Mouse (Mus musculus) testis, postnatal 10 days (tissue): ENCODE results near the gene Yap1.

Experiments
- DNase-seq: peaks from one replicate; pipeline ENCODE4 v3.0.0; 2021; ENCODE audit warnings: low spot score

Gene Yap1

GRCm38 (mm10) chr9:8004370-8004991 is at the start of gene Yap1:
Gene Yap1, minus strand, starts transcription at chr9:8004596.
- DNase-seq, result peak; percentile 97

DNA sequence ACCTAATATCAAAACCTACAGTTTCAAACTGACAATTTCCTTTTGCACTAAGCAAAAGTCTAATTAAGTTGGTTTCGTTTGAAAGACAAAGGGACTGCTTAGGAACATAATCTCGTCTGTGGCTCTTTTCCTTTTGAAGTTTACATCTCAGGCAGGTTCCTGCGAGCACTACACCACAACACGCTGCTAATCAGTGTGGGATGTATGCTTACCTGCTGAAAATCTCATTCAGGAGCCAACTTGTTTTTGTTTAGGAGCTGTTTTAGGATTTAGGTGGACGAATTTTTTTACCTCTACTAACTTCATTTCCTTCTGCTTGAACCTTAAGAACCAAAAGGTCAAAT is 38.6 kb upstream of the Yap1 start:
- DNase-seq, result no peak

DNA sequence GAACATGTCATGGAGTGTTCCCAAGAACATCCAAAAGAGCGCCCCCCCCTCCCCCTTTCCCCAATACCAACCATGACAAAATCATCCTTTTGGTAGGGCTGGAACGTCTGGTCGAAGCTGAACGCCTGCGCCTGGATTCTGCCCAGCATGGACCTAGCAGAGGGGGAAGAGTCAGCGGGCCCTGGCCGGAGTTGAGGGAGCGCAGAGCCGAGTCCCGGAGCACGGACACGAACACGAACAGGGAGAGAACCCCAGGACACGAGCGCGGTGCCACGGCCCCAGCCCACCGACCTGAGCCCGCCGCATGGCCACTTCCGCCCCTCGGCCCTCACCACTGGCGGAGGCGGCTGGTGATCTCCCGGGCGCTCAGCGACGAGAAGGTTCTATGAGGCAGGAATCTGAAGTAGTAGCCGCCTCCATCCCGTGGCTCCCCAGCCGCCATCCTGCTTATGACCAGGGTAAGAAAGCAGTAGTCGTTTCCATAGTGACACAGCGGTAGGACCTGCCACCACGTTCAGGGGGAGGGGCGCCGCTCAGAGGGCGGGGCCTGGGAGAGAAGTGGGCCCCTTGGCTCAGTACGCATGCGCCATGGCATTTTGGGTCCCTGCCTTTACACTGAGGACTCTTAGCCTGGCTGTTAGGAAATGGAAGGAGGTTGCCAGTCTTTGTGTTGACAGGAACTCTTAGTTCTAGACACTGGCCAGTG is 38.1 kb upstream of the Yap1 start, which contains the start of gene Cfap300:
Gene Cfap300, minus strand, starts transcription at position 486 of the 706 bp plus-strand sequence.
- peak; percentile 98 for DNase-seq

GRCm38 (mm10) chr9:8035546-8035945 is 31.1 kb upstream of the Yap1 start:
- DNase-seq, result no peak

- no peak for DNase-seq
These were observed 30.7 kb upstream of the Yap1 start for GRCm38 (mm10) chr9:8035091-8035490.

GRCm38 (mm10) chr9:8034143-8034542 is 29.7 kb upstream of the Yap1 start:
- DNase-seq, result no peak

DNA sequence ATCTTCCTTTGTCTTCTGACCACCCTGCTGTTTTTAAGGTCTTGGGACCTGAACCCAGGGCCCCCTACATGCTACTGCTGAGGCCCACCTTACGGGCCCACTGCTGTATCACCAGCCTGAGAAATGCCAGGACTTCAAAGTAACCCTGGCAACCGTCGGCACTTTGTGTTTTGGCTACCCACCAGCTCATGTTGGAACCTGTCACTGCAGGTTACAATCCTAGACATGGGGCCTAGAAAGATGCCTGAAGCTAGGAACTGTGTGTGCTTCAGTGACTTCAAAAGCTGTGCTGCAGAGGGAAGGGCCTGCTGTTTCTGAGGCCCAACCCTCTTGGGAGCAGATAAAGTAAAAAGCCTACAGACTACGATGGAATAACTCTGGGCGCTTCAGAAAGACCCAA is 28.5 kb upstream of the Yap1 start:
- no peak for DNase-seq

GRCm38 (mm10) chr9:8018609-8019008 is 14.2 kb upstream of the Yap1 start:
- no peak for DNase-seq

GRCm38 (mm10) chr9:8017253-8017913 is 13.0 kb upstream of the Yap1 start:
- DNase-seq, result peak; percentile 55

DNA sequence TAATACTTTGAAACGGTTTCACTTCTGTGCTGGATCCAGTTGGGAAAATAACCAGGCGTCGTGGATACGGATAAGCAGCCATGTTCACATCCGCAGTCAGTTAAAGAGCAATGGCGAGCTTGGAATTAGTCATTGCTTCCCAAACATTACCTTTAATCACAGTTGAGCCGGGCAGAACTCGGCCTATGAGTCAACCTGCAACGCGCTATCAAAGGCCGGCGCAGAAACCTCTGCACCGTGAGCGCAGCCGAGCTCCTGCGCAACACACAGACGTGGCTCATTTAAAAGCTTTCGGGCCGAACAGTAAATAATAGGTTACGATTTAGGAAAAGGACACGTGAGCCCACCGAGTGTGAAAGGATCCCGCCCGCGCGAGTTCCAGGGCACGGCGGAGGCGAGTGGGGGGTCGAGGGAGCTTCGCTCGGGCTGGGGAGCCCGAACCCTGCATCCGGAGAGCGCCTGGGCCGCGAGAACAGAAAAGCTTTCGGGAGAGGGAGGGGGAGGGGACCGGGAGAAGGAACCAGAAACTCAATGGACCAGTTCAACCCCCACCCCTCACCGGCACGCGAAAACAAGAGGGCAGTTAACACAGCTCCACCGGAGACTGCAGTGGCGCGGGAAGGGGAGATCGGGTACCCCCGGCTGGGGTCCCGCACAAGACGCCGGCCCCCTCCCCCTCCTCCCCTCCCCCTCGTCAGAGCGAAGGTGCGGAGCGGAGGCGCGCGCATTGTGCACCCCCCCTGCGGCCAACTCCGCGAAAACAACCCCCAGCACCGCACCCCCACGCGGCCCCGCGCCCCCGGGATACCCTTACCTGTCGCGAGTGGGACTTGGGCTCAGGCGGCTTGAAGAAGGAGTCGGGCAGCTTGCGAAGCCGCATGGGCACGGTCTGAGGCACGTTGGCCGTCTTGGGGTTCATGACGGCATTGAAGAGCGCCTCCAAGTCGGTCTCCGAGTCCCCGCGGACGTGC is 810 bp downstream of the Yap1 start:
- DNase-seq, result peak; percentile 83

GRCm38 (mm10) chr9:8002806-8003205 is 1.6 kb downstream of the Yap1 start:
- DNase-seq, result peak; percentile 48

DNA sequence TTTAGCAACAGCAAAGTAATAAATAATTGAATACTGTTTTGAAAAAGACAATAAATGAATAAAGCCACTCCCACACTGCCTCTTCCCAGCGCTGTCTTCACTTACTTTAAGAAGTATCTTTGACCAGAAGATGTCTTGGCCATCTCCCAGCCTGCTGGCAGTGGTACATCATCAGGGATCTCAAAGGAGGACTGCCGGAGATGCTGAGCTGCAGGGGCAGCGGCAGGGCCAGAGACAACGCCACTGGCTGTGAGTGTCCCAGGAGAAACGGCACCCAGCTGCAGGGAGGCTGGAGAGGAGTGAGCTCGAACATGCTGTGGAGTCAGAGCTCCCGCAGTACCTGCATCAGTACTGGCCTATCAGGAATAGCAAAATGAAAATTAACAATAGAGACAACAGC is 3.0 kb downstream of the Yap1 start:
- peak; percentile 45 for DNase-seq

- no peak for DNase-seq
These were observed 10.1 kb downstream of the Yap1 start for GRCm38 (mm10) chr9:7994275-7994674.

GRCm38 (mm10) chr9:7992651-7993050 is 11.7 kb downstream of the Yap1 start:
- no peak for DNase-seq

DNA sequence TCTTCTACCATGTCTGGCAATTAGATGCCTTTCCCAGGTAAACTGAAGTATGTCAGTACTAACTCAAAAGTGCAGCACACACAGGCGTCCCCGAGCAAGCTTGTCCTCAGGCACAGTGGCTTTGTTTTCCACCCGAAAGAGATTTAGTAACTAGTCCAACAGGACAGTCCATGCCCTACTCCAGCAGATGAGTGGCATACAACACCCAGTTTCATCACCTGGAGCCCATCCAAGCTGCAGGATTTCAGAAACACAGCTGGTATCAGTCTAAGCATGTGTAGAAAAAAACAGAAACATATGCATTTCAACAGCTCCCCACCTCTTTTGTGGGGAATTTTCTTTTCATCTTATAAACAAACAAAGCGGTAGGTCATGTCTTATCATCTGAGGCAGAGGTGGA is 13.5 kb downstream of the Yap1 start:
- no peak for DNase-seq

GRCm38 (mm10) chr9:7987119-7987518 is 17.3 kb downstream of the Yap1 start:
- DNase-seq, result no peak

GRCm38 (mm10) chr9:7984287-7984686 is 20.1 kb downstream of the Yap1 start:
- DNase-seq, result no peak

DNA sequence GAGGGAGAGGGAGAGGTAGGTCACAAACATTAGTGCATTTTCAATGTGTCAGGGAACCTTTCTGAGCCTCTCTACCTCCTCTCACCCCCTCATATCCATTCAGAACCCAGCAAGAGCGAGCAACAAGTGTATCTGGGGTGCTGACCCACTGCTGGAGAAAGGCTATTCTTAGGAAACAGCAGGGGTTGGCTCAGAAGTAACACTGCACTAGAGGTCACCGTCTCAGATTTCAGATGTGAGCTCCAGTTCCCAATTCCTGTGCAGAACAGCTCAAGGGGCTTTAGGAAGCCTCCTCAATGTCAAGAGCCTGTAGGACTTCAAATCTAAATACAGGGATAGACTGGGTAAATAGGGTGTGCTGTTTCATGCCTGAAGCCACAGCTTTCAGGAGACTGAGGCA is 20.7 kb downstream of the Yap1 start:
- no peak for DNase-seq

- no peak for DNase-seq
These were observed 24.2 kb downstream of the Yap1 start for GRCm38 (mm10) chr9:7980162-7980561.

GRCm38 (mm10) chr9:7979153-7979916 is 25.1 kb downstream of the Yap1 start:
- no peak for DNase-seq

DNA sequence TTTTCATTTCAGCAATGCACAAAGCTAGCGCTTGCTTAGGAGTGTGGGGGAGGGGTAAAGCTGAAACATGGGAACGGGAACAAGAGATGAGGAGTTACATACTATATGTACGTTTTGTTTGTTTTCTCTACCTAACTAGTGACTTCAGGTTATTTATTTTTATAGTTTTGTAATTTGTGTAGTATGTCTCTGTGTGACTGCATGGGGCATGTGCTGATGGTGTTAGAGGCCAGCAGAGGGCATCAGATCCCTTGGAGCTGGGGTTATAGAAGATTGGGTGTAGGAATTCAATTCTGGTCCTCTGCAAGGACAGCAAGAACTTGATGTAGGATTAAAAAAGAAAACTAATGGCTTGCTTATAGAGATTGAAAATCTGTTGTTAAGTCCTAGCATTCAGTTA is 25.9 kb downstream of the Yap1 start:
- no peak for DNase-seq
